Mouse (Mus musculus) liver, embryonic 14.5 days (tissue): ENCODE results near the gene Fam186a. TPM values are rescaled to one million over a fixed set of nuclear protein-coding genes. Genes with fewer than 3 reads are reported as not detected.

Source experiments
- ATAC-seq: fragments of 200-750 bp; cut with Nextera tagmentation; 2 replicates; pipeline ENCODE4 v1.8.0; 2017; ENCODE audit warnings: moderate number of reproducible peaks, mild to moderate bottlenecking, moderate library complexity; ENCODE audit not compliant: insufficient read depth
- DNase-seq, 3 experiments: peaks; one replicate each; pipeline ENCODE4 v3.0.0-alpha.2; 2012 to 2013; ENCODE audit warnings: low read depth in 3 of 3, low spot score in 3 of 3
- H3K27ac ChIP-seq: fragments of 300-500 bp; sonication (generic); 2 replicates; pipeline ENCODE4 v1.5.1; 2014; ENCODE audit warnings: moderate library complexity, mild to moderate bottlenecking, control low read depth, inconsistent platforms
- H3K27me3 ChIP-seq: fragments of 300-500 bp; sonication (generic); 2 replicates; pipeline ENCODE4 v1.6.1; 2014; ENCODE audit warnings: mild to moderate bottlenecking, low read length, moderate library complexity; ENCODE audit not compliant: control insufficient read depth, insufficient read depth
- H3K36me3 ChIP-seq: fragments of 300-500 bp; sonication (generic); replicated peaks from 2 replicates; pipeline ENCODE4 v1.6.1; 2014; ENCODE audit warnings: low read depth; ENCODE audit not compliant: control insufficient read depth, insufficient read depth
- H3K4me1 ChIP-seq, 2 experiments: fragments of 200-500 bp in 1 of 2; fragments of 300-500 bp in 1 of 2; sonication (generic) in 1 of 2; replicated peaks; 2 replicates each; pipeline ENCODE4 v1.6.1; 2012 to 2014; ENCODE audit warnings: antibody characterized with exemption in 1 of 2, inconsistent platforms in 1 of 2, low read length in 1 of 2; ENCODE audit not compliant: control insufficient read depth in 2 of 2, insufficient read depth in 2 of 2
- H3K4me2 ChIP-seq: fragments of 300-500 bp; sonication (generic); 2 replicates; pipeline ENCODE4 v1.6.1; 2014; ENCODE audit warnings: low read depth, mild to moderate bottlenecking, control low read depth, moderate library complexity
- H3K4me3 ChIP-seq, 2 experiments: fragments of 200-500 bp in 1 of 2; fragments of 300-500 bp in 1 of 2; sonication (generic) in 1 of 2; 2 replicates each; pipeline ENCODE4 v1.5.1; 2012 to 2014; ENCODE audit warnings: low read depth in 2 of 2, low read length in 2 of 2, mild to moderate bottlenecking in 2 of 2, control low read depth in 1 of 2, inconsistent platforms in 1 of 2, moderate library complexity in 1 of 2; ENCODE audit not compliant: insufficient read depth in 1 of 2
- H3K9ac ChIP-seq: fragments of 300-500 bp; sonication (generic); replicated peaks from 2 replicates; pipeline ENCODE4 v1.6.1; 2014; ENCODE audit warnings: mild to moderate bottlenecking, control low read depth, moderate library complexity
- H3K9me3 ChIP-seq: fragments of 300-500 bp; sonication (generic); 2 replicates; pipeline ENCODE4 v1.6.1; 2016; ENCODE audit warnings: low read length, mixed read lengths; ENCODE audit not compliant: control insufficient read depth
- CTCF ChIP-seq: IDR thresholded peaks from 2 replicates; pipeline ENCODE4 v1.5.1; 2016; ENCODE audit warnings: antibody characterized with exemption, low read depth, control low read depth
- EP300 ChIP-seq: IDR thresholded peaks from 2 replicates; pipeline ENCODE4 v1.6.1; 2016; ENCODE audit warnings: antibody characterized with exemption, low read depth
- WGBS: fragments of 180-500 bp; shearing (Covaris S2); extraction: QIAGEN DNeasy Blood & Tissue Kit; methylation state at CpG from one replicate; pipeline ENCODE4 v1.1.7; 2014; ENCODE audit not compliant: insufficient replicate concordance; 5-methylcytosine and 5-hydroxymethylcytosine counted together
- polyA plus RNA-seq, 2 experiments: library from polyadenylated mRNA; depleted of rRNA in 1 of 2; stranded (reverse) in 1 of 2; unstranded in 1 of 2; fragments of >200 nt; fragmentation: Nextera tagmentation in 1 of 2; extraction: Ambion mirVana in 1 of 2; gene quantifications; 2 replicates each; pipeline versions ENCODE4 v1.2.1 to v1.2.3; 2012 to 2014

The Fam186a gene
- polyA plus RNA-seq, 2 experiments, result not detected

GRCm38 (mm10) chr15:99875334-99875869 is 91.5 kb downstream of the Fam186a start, which contains the start of gene Lima1:
TSS of gene Lima1 (minus strand) at chr15:99875456.
- Histone ChIP-seq H3K36me3 (no peaks in the 10 kb centered on the region), H3K27ac (no peak within 1 kb of the TSS), H3K9me3 (no peaks in the 10 kb centered on the region), H3K9ac (no peak within 1 kb of the TSS; the same call in 1 of the 2 replicates), H3K27me3 (no peaks in the 10 kb centered on the region; the same call in 1 of the 2 replicates), H3K4me3 (peak within 1 kb of the TSS; percentile 54 to 70), H3K4me2 (peak within 1 kb of the TSS; percentile 61), H3K4me1 (peaks cover 0 to 7% of the 10 kb centered on the region in 2 experiments; a peak in 1 of 4 replicates)
- ATAC-seq, result peak; percentile 86
- peak; percentile 51 to 57 (median 56) for DNase-seq
- TF ChIP-seq EP300 (no peak), CTCF (no peak)
- under 1% methylated on average over 31 of the region's 38 CpGs for WGBS

DNA sequence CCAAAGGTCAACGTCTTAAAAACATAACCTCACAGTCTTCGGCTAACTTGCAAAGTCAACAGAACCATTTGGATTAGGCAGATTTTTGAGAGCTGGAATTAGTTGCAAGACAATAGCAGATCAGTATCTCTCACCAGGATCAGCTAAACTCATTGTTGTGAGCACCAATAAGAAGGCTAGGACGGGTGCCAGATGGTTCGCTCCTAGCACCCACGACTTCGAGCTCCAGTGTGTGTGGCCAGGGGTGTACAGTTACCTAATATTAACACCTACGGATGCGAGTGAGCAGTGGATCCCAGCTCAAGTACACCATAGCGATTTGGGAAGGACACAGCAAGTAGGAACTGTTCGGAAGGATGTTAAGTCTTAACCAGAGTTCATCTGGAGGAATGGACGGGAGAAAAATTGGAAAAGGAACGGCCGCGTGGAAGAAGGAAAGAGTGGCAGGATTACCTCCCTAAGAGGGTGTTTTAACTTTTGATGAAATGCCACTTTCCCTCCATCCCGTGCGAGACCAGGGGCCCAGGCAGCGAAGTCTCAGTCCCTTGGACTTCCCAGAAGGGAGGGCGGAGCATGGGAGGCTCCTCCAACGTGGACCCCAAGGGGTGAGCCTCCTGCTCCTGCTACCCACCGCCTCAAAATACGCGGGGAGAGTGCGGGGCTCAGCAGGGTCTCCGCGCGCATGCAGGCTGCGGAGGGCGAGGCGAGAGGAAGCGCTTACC is 92.1 kb downstream of the Fam186a start:
- H3K27me3 ChIP-seq, result no peaks in the 10 kb centered on the region; the same call in 1 of the 2 replicates
- no peaks in the 10 kb centered on the region for H3K36me3 ChIP-seq
- peak; percentile 32 for ATAC-seq
- H3K9me3 ChIP-seq, result no peaks in the 10 kb centered on the region
- no peak overlapping the region for H3K27ac ChIP-seq
- no peak overlapping the region; the same call in 1 of the 2 replicates for H3K9ac ChIP-seq
- H3K4me2 ChIP-seq, result peak overlapping the region; percentile 61
- 4% methylated on average over 30 of the region's 30 CpGs for WGBS
- TF ChIP-seq EP300 (no peak), CTCF (no peak)
- peaks cover 0 to 7% of the 10 kb centered on the region in 2 experiments; a peak in 1 of 4 replicates for H3K4me1 ChIP-seq
- no peak for DNase-seq
- peak overlapping the region; percentile 54 to 70 for H3K4me3 ChIP-seq

GRCm38 (mm10) chr15:99872543-99872942 is 94.3 kb downstream of the Fam186a start:
- 58% methylated on average over 3 of the region's 3 CpGs for WGBS
- no peaks in the 10 kb centered on the region for H3K36me3 ChIP-seq
- no peak overlapping the region for H3K4me3 ChIP-seq
- no peaks in the 10 kb centered on the region for H3K9me3 ChIP-seq
- no peak overlapping the region for H3K9ac ChIP-seq
- H3K4me1 ChIP-seq, result peaks cover 0 to 7% of the 10 kb centered on the region in 2 experiments; a peak in 2 of 4 replicates
- H3K4me2 ChIP-seq, result no peak overlapping the region
- no peaks in the 10 kb centered on the region; the same call in 1 of the 2 replicates for H3K27me3 ChIP-seq
- no peak for TF ChIP-seq EP300
- TF ChIP-seq CTCF, result no peak
- no peak for ATAC-seq
- DNase-seq, result no peak
- H3K27ac ChIP-seq, result no peak overlapping the region

Other genes starting within 250 kb of the Fam186a start
- gene Gpd1, start 249.5 kb downstream of the Fam186a start, polyA plus RNA-seq (2012; rRNA removed), result 8.1 and 9.1 TPM in 2 replicates
- 5.2 and 5.3 TPM in 2 replicates for gene Gpd1, start 249.5 kb downstream of the Fam186a start, polyA plus RNA-seq (2014; fragmentation: Nextera tagmentation; extraction: Ambion mirVana)
- gene Cox14, start 241.4 kb downstream of the Fam186a start, polyA plus RNA-seq (2012; rRNA removed), result 67.6 and 77.0 TPM in 2 replicates
- gene Cox14, start 241.4 kb downstream of the Fam186a start, polyA plus RNA-seq (2014; fragmentation: Nextera tagmentation; extraction: Ambion mirVana), result 81.4 and 84.9 TPM in 2 replicates
- gene Cers5, start 194.2 kb downstream of the Fam186a start, polyA plus RNA-seq (2012; rRNA removed), result 4.4 and 5.4 TPM in 2 replicates
- 7.7 and 8.7 TPM in 2 replicates for gene Cers5, start 194.2 kb downstream of the Fam186a start, polyA plus RNA-seq (2014; fragmentation: Nextera tagmentation; extraction: Ambion mirVana)
- gene Lima1, start 91.6 kb downstream of the Fam186a start, polyA plus RNA-seq (2012; rRNA removed), result 3.3 and 5.1 TPM in 2 replicates
- 6.2 and 7.0 TPM in 2 replicates for gene Lima1, start 91.6 kb downstream of the Fam186a start, polyA plus RNA-seq (2014; fragmentation: Nextera tagmentation; extraction: Ambion mirVana)
- 11.6 and 12.1 TPM in 2 replicates for gene Larp4, start 3.0 kb upstream of the Fam186a start, polyA plus RNA-seq (2012; rRNA removed)
- gene Larp4, start 3.0 kb upstream of the Fam186a start, polyA plus RNA-seq (2014; fragmentation: Nextera tagmentation; extraction: Ambion mirVana), result 20.8 and 22.4 TPM in 2 replicates
- 1.7 and 2.0 TPM in 2 replicates for gene Dip2b, start 71.6 kb upstream of the Fam186a start, polyA plus RNA-seq (2012; rRNA removed)
- 2.5 and 2.8 TPM in 2 replicates for gene Dip2b, start 71.6 kb upstream of the Fam186a start, polyA plus RNA-seq (2014; fragmentation: Nextera tagmentation; extraction: Ambion mirVana)